Mouse (Mus musculus): ENCODE data around the gene Tmem248. TPM values are rescaled to one million over a fixed set of nuclear protein-coding genes. Genes with fewer than 3 reads are reported as not detected.

Gene Tmem248
- polyA plus RNA-seq, 1 experiment from 2014 or later, result 36.3 TPM

DNA sequence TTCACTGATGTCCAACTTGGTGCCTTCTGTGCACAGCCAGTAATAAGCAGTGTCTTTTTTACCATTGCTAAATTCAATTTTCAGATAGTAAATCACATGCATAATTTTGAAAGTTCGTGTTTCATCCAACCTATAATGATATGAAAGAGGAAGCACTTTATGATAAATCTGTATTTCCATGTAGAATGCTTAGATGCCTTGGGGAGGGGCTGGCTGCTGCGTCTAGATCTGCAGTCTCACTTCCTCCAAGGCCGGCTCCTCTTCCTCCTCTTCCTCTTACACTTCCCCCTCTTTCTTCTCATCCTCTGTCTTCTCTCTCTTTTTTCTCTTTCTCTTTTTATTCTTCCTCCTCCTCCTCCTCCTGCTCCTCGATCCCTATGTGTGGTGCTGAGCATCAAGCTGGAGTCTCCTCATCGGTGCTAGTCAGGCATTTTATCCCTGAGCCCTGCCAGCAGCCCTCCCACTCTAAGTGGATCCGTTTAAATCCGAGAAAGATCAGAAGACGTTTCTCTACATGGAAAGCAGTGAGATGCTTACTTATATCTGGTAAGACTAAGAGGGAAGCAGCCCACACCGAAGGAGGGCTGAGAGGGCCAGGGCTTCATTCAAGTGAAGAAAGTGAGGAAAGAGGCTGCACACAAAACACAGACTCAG, 66.3 kb downstream of the Tmem248 start:
- peaks cover 32% of the 10 kb centered on the region for H3K36me3 ChIP-seq (ENCODE audit: control insufficient read depth, insufficient read depth, low read length)

GRCm38 (mm10) chr5:130288106-130288505, 71.2 kb downstream of the Tmem248 start:
- Histone ChIP-seq H3K9me3 (ENCODE audit: control insufficient read depth, low read length) (peaks cover 10% of the 10 kb centered on the region; the same call in 1 of the 2 replicates), H3K27me3 (ENCODE audit: control insufficient read depth, insufficient read depth, low read depth, low read length) (no peaks in the 10 kb centered on the region), H3K9ac (ENCODE audit: low read length) (no peak overlapping the region), H3K4me3 (ENCODE audit: low read length) (no peak overlapping the region), H3K4me1 (replicated peaks; ENCODE audit: control insufficient read depth, insufficient read depth, low read length) (no peaks in the 10 kb centered on the region), H3K36me3 (ENCODE audit: control insufficient read depth, insufficient read depth, low read length) (peaks cover 18% of the 10 kb centered on the region), H3K27ac (ENCODE audit: low read length) (no peak overlapping the region), H3K4me2 (ENCODE audit: low read depth, low read length) (no peak overlapping the region)
- 89% methylated on average over 7 of the region's 7 CpGs for WGBS
- no peak for ATAC-seq (ENCODE audit: low read depth)

More for the DNA sequence above, 66.3 kb downstream of the Tmem248 start:
- H3K4me3 ChIP-seq (ENCODE audit: low read length), result no peak overlapping the region
- H3K9me3 ChIP-seq (ENCODE audit: control insufficient read depth, low read length), result peaks cover 5% of the 10 kb centered on the region; the same call in 1 of the 2 replicates
- no peak overlapping the region for H3K4me2 ChIP-seq (ENCODE audit: low read depth, low read length)
- H3K27ac ChIP-seq (ENCODE audit: low read length), result no peak overlapping the region
- H3K9ac ChIP-seq (ENCODE audit: low read length), result no peak overlapping the region
- 90% methylated on average over 9 of the region's 9 CpGs for WGBS
- no peaks in the 10 kb centered on the region for H3K27me3 ChIP-seq (ENCODE audit: control insufficient read depth, insufficient read depth, low read depth, low read length)
- H3K4me1 ChIP-seq (replicated peaks; ENCODE audit: control insufficient read depth, insufficient read depth, low read length), result no peaks in the 10 kb centered on the region
- ATAC-seq (ENCODE audit: low read depth), result no peak

DNA sequence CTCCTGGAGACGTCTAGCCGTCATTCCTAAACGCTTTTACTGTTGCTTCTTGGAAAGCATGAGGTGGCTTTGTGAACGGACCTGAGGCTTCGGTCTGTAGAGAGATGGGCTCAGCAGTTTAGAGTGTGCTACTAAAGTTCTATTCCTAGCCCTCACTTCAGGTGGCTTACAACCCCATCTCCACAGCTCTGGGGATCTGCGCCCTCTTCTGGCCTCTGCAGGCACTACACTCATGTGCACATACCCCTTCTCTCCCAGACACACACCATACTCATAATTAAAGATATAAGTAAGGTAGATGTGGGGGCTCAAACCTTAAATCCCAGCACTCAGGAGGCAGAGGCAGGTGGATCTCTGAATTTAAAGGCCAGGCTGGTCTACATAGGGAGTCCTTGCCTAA, 73.4 kb downstream of the Tmem248 start:
- peaks cover 10% of the 10 kb centered on the region for H3K36me3 ChIP-seq (ENCODE audit: control insufficient read depth, insufficient read depth, low read length)
- 96% methylated on average over 6 of the region's 6 CpGs for WGBS
- H3K9ac ChIP-seq (ENCODE audit: low read length), result no peak overlapping the region
- no peak overlapping the region for H3K27ac ChIP-seq (ENCODE audit: low read length)
- no peak overlapping the region for H3K4me3 ChIP-seq (ENCODE audit: low read length)
- H3K27me3 ChIP-seq (ENCODE audit: control insufficient read depth, insufficient read depth, low read depth, low read length), result no peaks in the 10 kb centered on the region
- no peaks in the 10 kb centered on the region for H3K4me1 ChIP-seq (replicated peaks; ENCODE audit: control insufficient read depth, insufficient read depth, low read length)
- no peak for ATAC-seq (ENCODE audit: low read depth)
- peaks cover 6% of the 10 kb centered on the region; the same call in 1 of the 2 replicates for H3K9me3 ChIP-seq (ENCODE audit: control insufficient read depth, low read length)
- no peak overlapping the region for H3K4me2 ChIP-seq (ENCODE audit: low read depth, low read length)

DNA sequence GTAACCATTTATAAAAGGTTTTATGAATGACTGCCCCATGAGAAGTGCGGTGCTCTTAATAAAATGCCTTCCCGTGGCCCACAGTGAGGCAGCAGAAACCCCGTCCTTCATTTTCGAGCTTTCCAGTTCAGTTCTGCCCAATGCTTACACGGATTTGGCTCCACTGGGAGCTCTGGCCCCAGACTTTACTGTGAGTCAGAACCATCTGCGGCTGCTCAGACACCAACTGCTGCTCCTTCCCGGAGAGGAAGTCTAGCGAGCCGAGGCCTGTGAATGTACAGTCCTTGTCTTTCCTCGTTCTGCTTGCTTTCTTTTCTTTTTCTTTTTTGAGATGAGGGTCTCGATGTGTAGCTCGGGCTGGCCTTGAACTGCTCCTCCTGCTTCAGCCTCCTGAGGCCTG, 73.9 kb downstream of the Tmem248 start:
- Histone ChIP-seq H3K4me3 (ENCODE audit: low read length) (no peak overlapping the region), H3K27ac (ENCODE audit: low read length) (no peak overlapping the region), H3K9ac (ENCODE audit: low read length) (no peak overlapping the region), H3K9me3 (ENCODE audit: control insufficient read depth, low read length) (peaks cover 6% of the 10 kb centered on the region; the same call in 1 of the 2 replicates), H3K4me2 (ENCODE audit: low read depth, low read length) (no peak overlapping the region), H3K36me3 (ENCODE audit: control insufficient read depth, insufficient read depth, low read length) (peaks cover 10% of the 10 kb centered on the region), H3K27me3 (ENCODE audit: control insufficient read depth, insufficient read depth, low read depth, low read length) (no peaks in the 10 kb centered on the region), H3K4me1 (replicated peaks; ENCODE audit: control insufficient read depth, insufficient read depth, low read length) (no peaks in the 10 kb centered on the region)
- 94% methylated on average over 12 of the region's 12 CpGs for WGBS
- ATAC-seq (ENCODE audit: low read depth), result no peak

- ATAC-seq (ENCODE audit: low read depth), result no peak
- H3K9ac ChIP-seq (ENCODE audit: low read length), result no peak overlapping the region
- H3K4me1 ChIP-seq (replicated peaks; ENCODE audit: control insufficient read depth, insufficient read depth, low read length), result no peaks in the 10 kb centered on the region
- H3K4me2 ChIP-seq (ENCODE audit: low read depth, low read length), result no peak overlapping the region
- peaks cover 14% of the 10 kb centered on the region for H3K36me3 ChIP-seq (ENCODE audit: control insufficient read depth, insufficient read depth, low read length)
- WGBS, result 85% methylated on average over 4 of the region's 4 CpGs
- H3K27me3 ChIP-seq (ENCODE audit: control insufficient read depth, insufficient read depth, low read depth, low read length), result no peaks in the 10 kb centered on the region
- no peak overlapping the region for H3K27ac ChIP-seq (ENCODE audit: low read length)
- peaks cover 6% of the 10 kb centered on the region; the same call in 1 of the 2 replicates for H3K9me3 ChIP-seq (ENCODE audit: control insufficient read depth, low read length)
- H3K4me3 ChIP-seq (ENCODE audit: low read length), result no peak overlapping the region
Measured at GRCm38 (mm10) chr5:130292976-130293375, 76.1 kb downstream of the Tmem248 start.

Other genes starting within 250 kb of the Tmem248 start
- 65.0 and 67.4 TPM in 2 replicates for gene Gusb, start 214.0 kb upstream of the Tmem248 start, polyA plus RNA-seq (2015; fragmentation: Nextera tagmentation; extraction: Ambion mirVana)
- 26.1 and 31.2 TPM in 2 replicates for gene Asl, start 187.8 kb upstream of the Tmem248 start, polyA plus RNA-seq (2015; fragmentation: Nextera tagmentation; extraction: Ambion mirVana)
- 37.0 and 41.3 TPM in 2 replicates for gene Crcp, start 187.8 kb upstream of the Tmem248 start, polyA plus RNA-seq (2015; fragmentation: Nextera tagmentation; extraction: Ambion mirVana)
- 56.2 and 58.1 TPM in 2 replicates for gene Tpst1, start 143.8 kb upstream of the Tmem248 start, polyA plus RNA-seq (2015; fragmentation: Nextera tagmentation; extraction: Ambion mirVana)
- gene Kctd7, start 72.2 kb upstream of the Tmem248 start, polyA plus RNA-seq (2015; fragmentation: Nextera tagmentation; extraction: Ambion mirVana), result 5.5 and 6.1 TPM in 2 replicates
- 31.1 and 32.4 TPM in 2 replicates for gene Rabgef1, start 45.3 kb upstream of the Tmem248 start, polyA plus RNA-seq (2015; fragmentation: Nextera tagmentation; extraction: Ambion mirVana)
- 68.1 and 70.8 TPM in 2 replicates for gene Sbds, start 38.4 kb downstream of the Tmem248 start, polyA plus RNA-seq (2015; fragmentation: Nextera tagmentation; extraction: Ambion mirVana)
- 21.6 and 24.8 TPM in 2 replicates for gene Tyw1, start 38.5 kb downstream of the Tmem248 start, polyA plus RNA-seq (2015; fragmentation: Nextera tagmentation; extraction: Ambion mirVana)
- 0.34 TPM in 1 of 2 replicates, not detected in the other for gene Caln1, start 152.4 kb downstream of the Tmem248 start, polyA plus RNA-seq (2015; fragmentation: Nextera tagmentation; extraction: Ambion mirVana)
- gene A330070K13Rik, start 167.6 kb downstream of the Tmem248 start, polyA plus RNA-seq (2015; fragmentation: Nextera tagmentation; extraction: Ambion mirVana), result not detected in 2 replicates

All from lung, embryonic 16.5 days (tissue).